Mouse (Mus musculus): ENCODE results near the gene Ubtd2.
A peak's percentile ranks its signal among the peaks of the same experiment; 100 is the strongest.

GRCm38 (mm10) chr11:32542687-32543411 lies 87.7 kb downstream of the Ubtd2 start:
- no peak for TF ChIP-seq GATA1 (IDR thresholded peaks at IDR 0.05; ENCODE audit: low read length)
- TF ChIP-seq TAL1 (IDR thresholded peaks at IDR 0.05; ENCODE audit: low read length) = peak; percentile 44; the same call in 2 of the 3 replicates
